Mouse (Mus musculus) midbrain, embryonic 14.5 days (tissue): ENCODE measurements at regions not wholly inside any gene's neighbourhood (a gene's known extent, or its start where the extent isn't known, plus 50 kb on each side); places are given as distances from the start of the nearest gene placed in this dataset.

Experiments
- ATAC-seq: fragments of 200-750 bp; cut with Nextera tagmentation; 2 replicates; pipeline ENCODE4 v1.8.0; 2017; ENCODE audit warnings: moderate number of reproducible peaks, moderate library complexity; ENCODE audit not compliant: low FRiP score, low TSS enrichment
- DNase-seq: peaks from one replicate; pipeline ENCODE4 v3.0.0-alpha.2; 2015
- H3K27ac ChIP-seq: fragments of 300-500 bp; sonication (generic); replicated peaks from 2 replicates; pipeline ENCODE4 v1.5.1; 2014; ENCODE audit warnings: mild to moderate bottlenecking, low read depth, low read length, moderate library complexity
- H3K27me3 ChIP-seq: fragments of 300-500 bp; sonication (generic); 2 replicates; pipeline ENCODE4 v1.6.1; 2014; ENCODE audit warnings: low read length, control low read depth, mixed read lengths; ENCODE audit not compliant: control insufficient read depth, insufficient read depth
- H3K36me3 ChIP-seq: fragments of 300-500 bp; sonication (generic); 2 replicates; pipeline ENCODE4 v1.6.1; 2014; ENCODE audit warnings: low read length, control low read depth; ENCODE audit not compliant: control insufficient read depth, insufficient read depth
- H3K4me1 ChIP-seq: fragments of 300-500 bp; sonication (generic); 2 replicates; pipeline ENCODE4 v1.6.1; 2014; ENCODE audit warnings: mild to moderate bottlenecking, antibody characterized with exemption, low read length, control low read depth; ENCODE audit not compliant: control insufficient read depth, insufficient read depth
- H3K4me2 ChIP-seq: fragments of 300-500 bp; sonication (generic); 2 replicates; pipeline ENCODE4 v1.6.1; 2014; ENCODE audit warnings: mild to moderate bottlenecking, low read length, moderate library complexity
- H3K4me3 ChIP-seq: fragments of 300-500 bp; sonication (generic); replicated peaks from 2 replicates; pipeline ENCODE4 v1.5.1; 2014; ENCODE audit warnings: low read depth, low read length
- H3K9ac ChIP-seq: fragments of 300-500 bp; sonication (generic); replicated peaks from 2 replicates; pipeline ENCODE4 v1.6.1; 2014; ENCODE audit warnings: mild to moderate bottlenecking, low read length, moderate library complexity
- H3K9me3 ChIP-seq: fragments of 300-500 bp; sonication (generic); 2 replicates; pipeline ENCODE4 v1.6.1; 2016; ENCODE audit warnings: low read length, control low read depth, mixed read lengths; ENCODE audit not compliant: control insufficient read depth
- WGBS: fragments of 180-500 bp; shearing (Covaris S2); extraction: QIAGEN DNeasy Blood & Tissue Kit; methylation state at CpG from one replicate; pipeline ENCODE4 v1.1.7; 2014; 5-methylcytosine and 5-hydroxymethylcytosine counted together

DNA sequence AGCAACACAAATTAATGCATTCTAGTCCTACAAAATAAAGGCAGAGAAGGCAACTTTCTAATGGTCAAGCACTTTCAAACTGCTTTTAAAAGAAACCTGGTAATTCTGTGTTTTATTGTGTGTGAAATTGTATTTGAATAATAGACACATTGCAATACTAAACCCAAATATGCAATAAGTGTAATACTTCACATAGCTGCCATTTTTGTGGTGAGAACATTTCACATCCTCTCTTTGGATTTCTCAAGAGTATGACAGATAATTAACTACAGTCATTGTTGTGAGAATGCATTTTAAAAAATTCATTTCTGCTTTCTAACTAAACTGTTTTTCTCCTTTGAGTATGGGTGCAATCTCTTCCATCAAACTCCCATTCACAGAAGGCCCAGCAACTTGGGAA lies 256.4 kb downstream of the Sema3d start:
- Histone ChIP-seq H3K9me3 (no peaks in the 10 kb centered on the region), H3K36me3 (no peaks in the 10 kb centered on the region), H3K4me3 (no peak overlapping the region), H3K9ac (no peak overlapping the region), H3K27me3 (no peaks in the 10 kb centered on the region), H3K4me1 (no peaks in the 10 kb centered on the region), H3K4me2 (no peak overlapping the region), H3K27ac (no peak overlapping the region)
- no peak for DNase-seq
- ATAC-seq, result no peak

GRCm38 (mm10) chr5:12646269-12646668 lies 263.1 kb downstream of the Sema3d start:
- Histone ChIP-seq H3K9ac (no peak overlapping the region), H3K27me3 (no peaks in the 10 kb centered on the region), H3K4me3 (no peak overlapping the region), H3K36me3 (no peaks in the 10 kb centered on the region), H3K27ac (no peak overlapping the region), H3K4me2 (no peak overlapping the region), H3K4me1 (no peaks in the 10 kb centered on the region), H3K9me3 (no peaks in the 10 kb centered on the region)
- ATAC-seq, result no peak
- no peak for DNase-seq
- WGBS, result 58% methylated on average over 2 of the region's 2 CpGs

DNA sequence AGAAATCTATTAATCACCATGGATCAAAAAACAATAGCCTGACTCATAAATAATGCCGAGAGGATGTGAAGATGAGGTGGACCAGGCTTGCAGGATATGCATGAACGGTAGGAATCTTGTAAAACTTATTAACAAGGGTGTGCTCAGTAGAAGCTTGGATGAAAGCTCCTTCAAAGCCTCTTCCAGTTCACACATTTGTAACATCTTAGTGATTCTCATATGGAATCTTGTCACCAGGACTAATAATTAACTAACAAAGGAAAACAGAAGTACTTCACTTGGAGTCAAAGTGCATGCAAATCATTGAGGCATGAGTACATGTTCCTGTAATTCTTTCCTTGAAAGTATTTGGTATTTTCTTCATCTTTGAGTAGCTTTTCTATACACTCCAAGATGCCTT lies 290.5 kb downstream of the Sema3d start:
- ATAC-seq, result no peak
- Histone ChIP-seq H3K27ac (no peak overlapping the region), H3K9me3 (no peaks in the 10 kb centered on the region), H3K4me3 (no peak overlapping the region), H3K4me2 (no peak overlapping the region), H3K36me3 (no peaks in the 10 kb centered on the region), H3K27me3 (no peaks in the 10 kb centered on the region), H3K4me1 (no peaks in the 10 kb centered on the region), H3K9ac (no peak overlapping the region)
- no peak for DNase-seq
- 85% methylated on average over 2 of the region's 2 CpGs for WGBS

DNA sequence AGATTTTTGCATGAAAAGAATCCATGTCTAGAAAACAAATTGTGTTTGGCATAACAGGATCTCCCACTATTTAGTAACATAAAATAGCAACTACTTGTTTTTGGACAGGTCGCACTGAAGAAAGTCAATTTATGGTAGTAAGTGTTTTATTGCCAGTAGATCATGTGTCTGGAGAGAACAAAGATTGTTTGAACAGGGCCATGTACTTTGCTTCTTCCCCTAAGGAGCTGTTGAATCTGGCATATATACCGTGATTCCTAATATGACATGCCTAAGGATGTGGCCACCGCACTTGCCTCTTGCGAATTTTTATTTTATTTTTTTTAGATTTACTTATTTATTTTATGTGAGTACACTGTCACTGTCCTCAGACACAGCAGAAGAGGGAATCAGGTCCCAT lies 290.9 kb downstream of the Sema3d start:
- Histone ChIP-seq H3K27ac (no peak overlapping the region), H3K36me3 (no peaks in the 10 kb centered on the region), H3K4me3 (no peak overlapping the region), H3K4me2 (no peak overlapping the region), H3K4me1 (no peaks in the 10 kb centered on the region), H3K9ac (no peak overlapping the region), H3K9me3 (no peaks in the 10 kb centered on the region), H3K27me3 (no peaks in the 10 kb centered on the region)
- DNase-seq (no peak), ATAC-seq (no peak)
- 94% methylated on average over 4 of the region's 4 CpGs for WGBS

DNA sequence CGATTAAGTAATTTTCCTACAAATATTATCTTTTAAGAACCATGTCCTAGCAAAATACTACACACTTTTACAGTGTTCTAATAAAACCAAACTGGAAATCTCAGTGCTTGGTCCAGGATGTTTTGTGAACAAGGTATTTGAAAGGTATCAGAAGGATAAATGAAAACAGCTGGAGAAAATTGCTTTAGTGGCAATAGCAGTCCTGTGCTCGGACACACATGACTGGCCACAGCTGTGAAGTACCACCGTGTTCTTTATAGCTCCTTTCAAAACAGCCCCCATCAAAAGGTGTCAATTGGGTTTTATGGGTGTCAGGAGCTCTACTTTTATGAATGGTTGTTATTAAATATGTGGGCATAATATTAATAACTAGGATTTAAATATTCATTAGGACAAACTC lies 293.5 kb downstream of the Sema3d start:
- no peaks in the 10 kb centered on the region for H3K4me1 ChIP-seq
- no peaks in the 10 kb centered on the region for H3K27me3 ChIP-seq
- H3K4me2 ChIP-seq, result no peak overlapping the region
- no peak overlapping the region for H3K27ac ChIP-seq
- no peak overlapping the region for H3K4me3 ChIP-seq
- no peaks in the 10 kb centered on the region for H3K36me3 ChIP-seq
- WGBS, result 56% methylated on average over 3 of the region's 3 CpGs
- ATAC-seq, result no peak
- no peak for DNase-seq
- no peak overlapping the region for H3K9ac ChIP-seq
- H3K9me3 ChIP-seq, result no peaks in the 10 kb centered on the region

GRCm38 (mm10) chr5:12714894-12715293 lies 331.7 kb downstream of the Sema3d start:
- ATAC-seq, result no peak
- Histone ChIP-seq H3K4me2 (no peak overlapping the region), H3K9ac (no peak overlapping the region), H3K27me3 (no peaks in the 10 kb centered on the region), H3K4me1 (no peaks in the 10 kb centered on the region), H3K4me3 (no peak overlapping the region), H3K27ac (no peak overlapping the region), H3K36me3 (no peaks in the 10 kb centered on the region), H3K9me3 (peaks cover 8% of the 10 kb centered on the region)
- DNase-seq, result no peak
- WGBS, result 86% methylated on average over 3 of the region's 3 CpGs

GRCm38 (mm10) chr5:12751514-12751913 lies 368.3 kb downstream of the Sema3d start:
- H3K36me3 ChIP-seq, result no peaks in the 10 kb centered on the region
- H3K27me3 ChIP-seq, result no peaks in the 10 kb centered on the region
- ATAC-seq (no peak), DNase-seq (peak; percentile 1)
- H3K27ac ChIP-seq, result no peak overlapping the region
- no peaks in the 10 kb centered on the region for H3K9me3 ChIP-seq
- no peak overlapping the region for H3K9ac ChIP-seq
- no peak overlapping the region for H3K4me3 ChIP-seq
- H3K4me1 ChIP-seq, result no peaks in the 10 kb centered on the region
- WGBS, result 65% methylated on average over 5 of the region's 5 CpGs
- H3K4me2 ChIP-seq, result no peak overlapping the region

- no peaks in the 10 kb centered on the region for H3K4me1 ChIP-seq
- no peak overlapping the region for H3K27ac ChIP-seq
- no peak for ATAC-seq
- no peak overlapping the region for H3K4me2 ChIP-seq
- no peak overlapping the region for H3K4me3 ChIP-seq
- no peaks in the 10 kb centered on the region for H3K36me3 ChIP-seq
- no peaks in the 10 kb centered on the region for H3K9me3 ChIP-seq
- no peak for DNase-seq
- no peak overlapping the region for H3K9ac ChIP-seq
- H3K27me3 ChIP-seq, result no peaks in the 10 kb centered on the region
Measured at GRCm38 (mm10) chr5:12759634-12760033, 365.6 kb upstream of the Sema3a start.

- no peak for DNase-seq
- no peak for ATAC-seq
- Histone ChIP-seq H3K36me3 (no peaks in the 10 kb centered on the region), H3K27ac (no peak overlapping the region), H3K9me3 (no peaks in the 10 kb centered on the region), H3K27me3 (no peaks in the 10 kb centered on the region), H3K9ac (no peak overlapping the region), H3K4me1 (no peaks in the 10 kb centered on the region), H3K4me3 (no peak overlapping the region), H3K4me2 (no peak overlapping the region)
- WGBS, result 57% methylated on average over 1 of the region's 1 CpGs
Measured at GRCm38 (mm10) chr5:12767383-12767782, 357.8 kb upstream of the Sema3a start.
